Mouse (Mus musculus) kidney, adult 2 months (tissue): Measurements from ENCODE around the gene Shld2. TPM values are rescaled to one million over a fixed set of nuclear protein-coding genes. Genes with fewer than 3 reads are reported as not detected.

Source experiments
- DNase-seq: peaks from one replicate; pipeline ENCODE4 v3.0.0; 2021
- H3K27ac ChIP-seq: fragments of 200-500 bp; 2 replicates; pipeline ENCODE4 v1.5.1; 2012; ENCODE audit warnings: low read depth, low read length, control low read depth, inconsistent platforms; ENCODE audit not compliant: insufficient read depth
- H3K27me3 ChIP-seq: fragments of 200-500 bp; replicated peaks from 2 replicates; pipeline ENCODE4 v1.6.1; 2012; ENCODE audit warnings: mild to moderate bottlenecking, moderate library complexity, low read length, inconsistent platforms; ENCODE audit not compliant: control insufficient read depth, insufficient read depth
- H3K36me3 ChIP-seq: fragments of 200-500 bp; 2 replicates; pipeline ENCODE4 v1.6.1; 2012; ENCODE audit warnings: mild to moderate bottlenecking, moderate library complexity, low read length, inconsistent platforms; ENCODE audit not compliant: control insufficient read depth, insufficient read depth
- H3K4me1 ChIP-seq: fragments of 200-500 bp; 2 replicates; pipeline ENCODE4 v1.6.1; 2011; ENCODE audit warnings: low read length; ENCODE audit not compliant: control insufficient read depth, insufficient read depth
- H3K4me3 ChIP-seq: fragments of 200-500 bp; 2 replicates; pipeline ENCODE4 v1.5.1; 2011; ENCODE audit warnings: mild to moderate bottlenecking, low read depth, low read length, control low read depth; ENCODE audit not compliant: insufficient read depth
- CTCF ChIP-seq: fragments of 200-500 bp; conservative IDR thresholded peaks from 2 replicates; pipeline ENCODE4 v1.5.1; 2011; ENCODE audit warnings: low read depth, mild to moderate bottlenecking, control low read depth, low read length, moderate library complexity, mixed read lengths; ENCODE audit not compliant: insufficient read depth, insufficient read length
- POLR2A ChIP-seq: fragments of 200-500 bp; IDR thresholded peaks from one replicate; pipeline ENCODE4 v1.6.1; 2011; ENCODE audit warnings: low read depth, low read length, control low read depth
- WGBS: fragments of 180-500 bp; shearing (Covaris S2); methylation state at CpG from one replicate; pipeline ENCODE4 v1.1.7; 2018; 5-methylcytosine and 5-hydroxymethylcytosine counted together
- polyA plus RNA-seq: library from polyadenylated mRNA; depleted of rRNA; stranded (reverse); fragments of >200 nt; gene quantifications from 2 replicates; pipeline ENCODE4 v1.2.3, GENCODE M21; 2012; rRNA removed

Shld2 gene
- polyA plus RNA-seq, 1 experiment = 3.6 TPM

- Histone ChIP-seq H3K27me3 (no peaks in the 10 kb centered on the region), H3K27ac (no peak overlapping the region), H3K4me1 (no peaks in the 10 kb centered on the region), H3K36me3 (no peaks in the 10 kb centered on the region), H3K4me3 (no peak overlapping the region)
- 93% methylated on average over 15 of the region's 15 CpGs for WGBS
- DNase-seq = no peak
- no peak for TF ChIP-seq POLR2A
- TF ChIP-seq CTCF = no peak
Measured at GRCm38 (mm10) chr14:34195466-34195865, 114.8 kb downstream of the Shld2 start.

GRCm38 (mm10) chr14:34193879-34194278 is 116.4 kb downstream of the Shld2 start:
- Histone ChIP-seq H3K36me3 (no peaks in the 10 kb centered on the region), H3K4me3 (no peak overlapping the region), H3K27me3 (no peaks in the 10 kb centered on the region), H3K27ac (no peak overlapping the region), H3K4me1 (no peaks in the 10 kb centered on the region)
- DNase-seq = no peak
- TF ChIP-seq CTCF = no peak
- TF ChIP-seq POLR2A = no peak
- WGBS = 73% methylated on average over 4 of the region's 4 CpGs

DNA sequence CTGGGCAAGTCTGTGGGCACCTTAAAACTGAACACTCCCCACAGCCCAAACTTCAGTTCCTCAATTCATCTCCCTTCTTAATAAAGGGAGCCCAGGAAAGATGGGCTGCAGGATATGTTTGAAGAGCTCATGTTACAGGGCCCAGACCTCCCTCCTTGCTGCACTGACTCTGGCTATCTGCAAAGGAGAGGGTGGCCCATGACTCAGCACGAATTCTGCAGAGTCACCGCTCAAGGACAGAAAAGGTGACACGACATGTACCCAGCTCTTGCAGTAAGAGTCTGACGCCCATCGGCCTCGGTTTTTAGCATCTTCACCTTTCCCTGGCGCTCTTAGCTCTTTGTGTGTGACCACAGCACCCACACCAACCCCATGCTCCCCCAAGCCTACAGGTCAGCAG is 119.9 kb downstream of the Shld2 start:
- H3K27ac ChIP-seq = no peak overlapping the region
- no peak for TF ChIP-seq POLR2A
- TF ChIP-seq CTCF = no peak
- no peaks in the 10 kb centered on the region for H3K27me3 ChIP-seq
- H3K4me3 ChIP-seq = no peak overlapping the region
- no peak for DNase-seq
- H3K36me3 ChIP-seq = no peaks in the 10 kb centered on the region
- 81% methylated on average over 7 of the region's 7 CpGs for WGBS
- H3K4me1 ChIP-seq = no peaks in the 10 kb centered on the region

- Histone ChIP-seq H3K36me3 (no peaks in the 10 kb centered on the region), H3K4me1 (no peaks in the 10 kb centered on the region), H3K27me3 (no peaks in the 10 kb centered on the region), H3K27ac (no peak overlapping the region), H3K4me3 (no peak overlapping the region)
- DNase-seq = peak; percentile 63
- 74% methylated on average over 5 of the region's 5 CpGs for WGBS
- TF ChIP-seq CTCF (peak; percentile 83), POLR2A (no peak)
Measured at GRCm38 (mm10) chr14:34188629-34189028, 121.7 kb downstream of the Shld2 start.

Other genes starting within 250 kb of the Shld2 start
- gene Anxa8, start 224.5 kb downstream of the Shld2 start, polyA plus RNA-seq = 1.7 and 2.3 TPM in 2 replicates
- gene A630023A22Rik, start 207.7 kb downstream of the Shld2 start, polyA plus RNA-seq = not detected in 2 replicates
- gene Npy4r, start 158.0 kb downstream of the Shld2 start, polyA plus RNA-seq = 0.03 and 0.06 TPM in 2 replicates
- 0.11 and 0.20 TPM in 2 replicates for gene Gprin2, start 108.8 kb downstream of the Shld2 start, polyA plus RNA-seq
- gene Syt15, start 90.9 kb downstream of the Shld2 start, polyA plus RNA-seq = 1.3 and 1.5 TPM in 2 replicates
- gene Glud1, start 234 bp upstream of the Shld2 start, polyA plus RNA-seq = 236 and 242 TPM in 2 replicates
- gene Fam25c, start 44.9 kb upstream of the Shld2 start, polyA plus RNA-seq = 16.3 and 28.4 TPM in 2 replicates
- gene Sncg, start 64.3 kb upstream of the Shld2 start, polyA plus RNA-seq = 17.6 and 19.1 TPM in 2 replicates
- gene Mmrn2, start 65.0 kb upstream of the Shld2 start, polyA plus RNA-seq = 16.2 and 19.4 TPM in 2 replicates
- 11.0 and 11.4 TPM in 2 replicates for gene Bmpr1a, start 192.8 kb upstream of the Shld2 start, polyA plus RNA-seq
- not detected in 2 replicates for gene 9230112D13Rik, start 212.3 kb upstream of the Shld2 start, polyA plus RNA-seq